ENCODE assay signal across 8 mouse cellular contexts in the genomic region with DNA sequence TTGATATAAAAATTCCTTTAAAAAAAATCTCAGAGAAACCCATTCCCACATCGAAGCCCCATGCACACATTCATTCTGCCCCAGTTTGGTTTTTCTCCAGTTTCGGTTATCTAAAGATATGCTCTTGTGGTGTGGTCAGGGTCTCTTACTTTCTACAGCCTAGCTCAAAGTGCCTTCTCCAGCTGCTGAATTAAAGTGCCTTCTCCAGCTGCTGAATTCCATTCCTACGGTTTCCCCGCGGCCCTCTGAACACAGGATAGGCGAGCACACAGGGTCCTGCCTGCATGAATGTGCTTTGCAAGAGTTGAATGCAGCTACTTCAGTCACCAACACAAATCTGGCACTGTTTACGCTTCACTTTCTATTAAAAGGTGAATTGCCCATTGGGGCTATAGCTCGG. TPM values are rescaled to one million over a fixed set of nuclear protein-coding genes. Genes with fewer than 3 reads are reported as not detected.
DNase-seq lines count a peak whose midpoint lies in the region; ATAC-seq and TF ChIP-seq lines count a peak whose summit lies in the region.

No protein-coding gene starts in this region.

- intact Hi-C loops in heart, postnatal 14 days (cut with DNase I), result loop anchor here (2.0 to 5.0 kb wide), 4 partner anchors 53 to 293 kb away; no protein-coding TSS in a partner anchor

- H3K27me3 ChIP-seq in E14TG2a.4 (ENCODE audit: insufficient read depth, low read length), result peaks cover 59% of the 10 kb centered on the region
- H3K27me3 ChIP-seq in hindbrain, embryonic 13.5 days, result peaks cover 36% of the 10 kb centered on the region
- peaks cover 49% of the 10 kb centered on the region for H3K27me3 ChIP-seq in midbrain, embryonic 10.5 days (ENCODE audit: low read depth, poor library complexity, severe bottlenecking)

- TF ChIP-seq CTCF in E14TG2a.4 (conservative IDR thresholded peaks at IDR 0.05; ENCODE audit: low read length), result no peak

- H3K27ac ChIP-seq in hindbrain, embryonic 13.5 days, result no peak overlapping the region
- no peak overlapping the region for H3K27ac ChIP-seq in midbrain, embryonic 10.5 days (replicated peaks)

- no peak for ATAC-seq in hindbrain, embryonic 13.5 days (ENCODE audit: low FRiP score)

- peaks cover 17% of the 10 kb centered on the region for H3K4me1 ChIP-seq in E14TG2a.4 (replicated peaks; ENCODE audit: low read depth, low read length)
- H3K4me1 ChIP-seq in hindbrain, embryonic 13.5 days (replicated peaks), result peaks cover 15% of the 10 kb centered on the region
- peaks cover 20% of the 10 kb centered on the region for H3K4me1 ChIP-seq in midbrain, embryonic 10.5 days

- 28% methylated on average over 8 of the region's 8 CpGs for whole genome bisulfite sequencing in hindbrain, embryonic 13.5 days
- WGBS in midbrain, embryonic 10.5 days, result 38% methylated on average over 8 of the region's 8 CpGs

- no peaks in the 10 kb centered on the region for H3K9me3 ChIP-seq in E14TG2a.4 (ENCODE audit: low read length)
- H3K9me3 ChIP-seq in hindbrain, embryonic 13.5 days, result no peaks in the 10 kb centered on the region
- no peaks in the 10 kb centered on the region for H3K9me3 ChIP-seq in midbrain, embryonic 10.5 days (replicated peaks)

- H3K4me2 ChIP-seq in hindbrain, embryonic 13.5 days, result peak overlapping the region; percentile 99

- no peaks in the 10 kb centered on the region for H3K36me3 ChIP-seq in E14TG2a.4 (ENCODE audit: insufficient read depth, low read length)
- no peaks in the 10 kb centered on the region for H3K36me3 ChIP-seq in hindbrain, embryonic 13.5 days
- H3K36me3 ChIP-seq in midbrain, embryonic 10.5 days, result no peaks in the 10 kb centered on the region

- peak; percentile 87 for DNase-seq in heart, adult 11 months
- no peak for DNase-seq in heart, postnatal 14 days
- no peak for DNase-seq in midbrain, embryonic 10.5 days (ENCODE audit: low spot score)
- DNase-seq in cerebellum, adult 9-11 months, result no peak
- DNase-seq in urinary bladder, postnatal 4 days (ENCODE audit: low spot score in 2 of 2), result no peak
- no peak for DNase-seq in adrenal gland, adult 2 months

- H3K9ac ChIP-seq in hindbrain, embryonic 13.5 days, result peak overlapping the region; percentile 81; the same call in 1 of the 2 replicates

- peak overlapping the region; percentile 85; the same call in 1 of the 2 replicates for H3K4me3 ChIP-seq in E14TG2a.4 (replicated peaks; ENCODE audit: low read length)
- peak overlapping the region; percentile 73 for H3K4me3 ChIP-seq in hindbrain, embryonic 13.5 days
- peak overlapping the region; percentile 82 for H3K4me3 ChIP-seq in midbrain, embryonic 10.5 days

RNA-seq across cellular contexts. Expression of a gene that starts 0.6 kb away (rescaled TPM):
- 10 to 100 TPM; 47.3 to 59.0 TPM for total RNA-seq in heart, postnatal 14 days (2021)
- polyA plus RNA-seq in hindbrain, embryonic 13.5 days (2015; fragmentation: Nextera tagmentation; extraction: Ambion mirVana), result 4.9 and 6.1 TPM in 2 replicates
- 7.2 and 7.4 TPM in 2 replicates for polyA plus RNA-seq in midbrain, embryonic 10.5 days (2016; fragmentation: Nextera tagmentation; extraction: Ambion mirVana)
- 100 to 1,000 TPM; 206 to 233 TPM for total RNA-seq in adrenal gland, adult 2 months (2021)
- 133 and 171 TPM in 2 replicates for polyA plus RNA-seq in adrenal gland, adult 2 months (2012; rRNA removed)

RNA-seq across cellular contexts. Expression of a gene that starts 41.0 kb away (rescaled TPM):
- under 1 TPM; 0.63 to 0.98 TPM for total RNA-seq in heart, postnatal 14 days (2021)
- polyA plus RNA-seq in hindbrain, embryonic 13.5 days (2015; fragmentation: Nextera tagmentation; extraction: Ambion mirVana), result 2.1 and 2.8 TPM in 2 replicates
- polyA plus RNA-seq in midbrain, embryonic 10.5 days (2016; fragmentation: Nextera tagmentation; extraction: Ambion mirVana), result 1.2 and 1.8 TPM in 2 replicates
- total RNA-seq in adrenal gland, adult 2 months (2021), result 1 to 10 TPM; 1.2 to 4.4 TPM
- 1.3 and 1.7 TPM in 2 replicates for polyA plus RNA-seq in adrenal gland, adult 2 months (2012; rRNA removed)

Comparison
In these comparisons a context has a peak if more than half of its experiments do, and no peak if none do; other contexts are left out.
1. RNA of a gene that starts 0.6 kb away (polyA plus RNA-seq): 133 to 171 TPM in adrenal gland, adult 2 months; 7.2 to 7.4 TPM in midbrain, embryonic 10.5 days and 4.9 to 6.1 TPM in hindbrain, embryonic 13.5 days; every median in the first group is over 10 times any median in the second.
2. Peak in every context shown above with its lines, with median percentiles within 50 percentile points of each other: H3K4me3 ChIP-seq.